Mouse (Mus musculus) mesoderm, embryonic 11.5 days (tissue): ENCODE measurements at regions not wholly inside any gene's neighbourhood (a gene's known extent, or its start where the extent isn't known, plus 50 kb on each side); places are given as distances from the start of the nearest gene placed in this dataset.

Experiments used
- DNase-seq: peaks from one replicate; pipeline ENCODE4 v3.0.0-alpha.2; 2012; ENCODE audit warnings: low read depth, low spot score

GRCm38 (mm10) chr4:95389647-95390046 lies 167.7 kb upstream of the Fggy start:
- peak; percentile 22 for DNase-seq

- no peak for DNase-seq
Measured at GRCm38 (mm10) chr4:95390549-95390948, 166.8 kb upstream of the Fggy start.

GRCm38 (mm10) chr4:95395746-95396145 lies 161.6 kb upstream of the Fggy start:
- no peak for DNase-seq

- no peak for DNase-seq
Measured at GRCm38 (mm10) chr4:95398301-95398700, 159.0 kb upstream of the Fggy start.

GRCm38 (mm10) chr4:95402273-95402672 lies 155.0 kb upstream of the Fggy start:
- no peak for DNase-seq

GRCm38 (mm10) chr4:95417075-95417474 lies 140.2 kb upstream of the Fggy start:
- no peak for DNase-seq

GRCm38 (mm10) chr4:95426563-95426962 lies 130.7 kb upstream of the Fggy start:
- no peak for DNase-seq

GRCm38 (mm10) chr4:95434543-95434942 lies 122.8 kb upstream of the Fggy start:
- no peak for DNase-seq

- DNase-seq: no peak
Measured at GRCm38 (mm10) chr4:95435080-95435479, 122.2 kb upstream of the Fggy start.

- no peak for DNase-seq
Measured at GRCm38 (mm10) chr4:95439834-95440233, 117.5 kb upstream of the Fggy start.

GRCm38 (mm10) chr4:95443854-95444811 lies 113.2 kb upstream of the Fggy start:
- no peak for DNase-seq

- DNase-seq: no peak
Measured at GRCm38 (mm10) chr4:95450286-95450685, 107.0 kb upstream of the Fggy start.

GRCm38 (mm10) chr4:95451831-95452230 lies 105.5 kb upstream of the Fggy start:
- DNase-seq: no peak

GRCm38 (mm10) chr4:95456318-95456717 lies 101.0 kb upstream of the Fggy start:
- DNase-seq: no peak

- DNase-seq: no peak
Measured at GRCm38 (mm10) chr4:95456943-95457342, 100.4 kb upstream of the Fggy start.

GRCm38 (mm10) chr4:95462476-95462875 lies 94.8 kb upstream of the Fggy start:
- no peak for DNase-seq

GRCm38 (mm10) chr4:95463082-95463825 lies 94.1 kb upstream of the Fggy start:
- no peak for DNase-seq

GRCm38 (mm10) chr4:95466647-95467046 lies 90.7 kb upstream of the Fggy start:
- no peak for DNase-seq

GRCm38 (mm10) chr4:95467526-95467925 lies 89.8 kb upstream of the Fggy start:
- no peak for DNase-seq

- DNase-seq: no peak
Measured at GRCm38 (mm10) chr4:95474726-95475406, 82.4 kb upstream of the Fggy start.

GRCm38 (mm10) chr4:95476071-95476724 lies 81.1 kb upstream of the Fggy start:
- DNase-seq: no peak

GRCm38 (mm10) chr4:95483571-95483970 lies 73.7 kb upstream of the Fggy start:
- DNase-seq: no peak
